Mouse (Mus musculus) c-Kit-positive CD71-positive TER-119-positive erythroid progenitor cells, embryonic 14.5 days (primary cell): ENCODE data around the gene Zbtb42.

Experiments used
- DNase-seq: peaks from one replicate; pipeline ENCODE4 v3.0.0-alpha.2; 2013; ENCODE audit warnings: low spot score

Gene Zbtb42

GRCm38 (mm10) chr12:112661851-112662250 lies 16.8 kb upstream of the Zbtb42 start:
- DNase-seq, result no peak

GRCm38 (mm10) chr12:112663303-112663702 lies 15.3 kb upstream of the Zbtb42 start:
- DNase-seq, result no peak

- DNase-seq, result no peak
These were observed 14.9 kb upstream of the Zbtb42 start for GRCm38 (mm10) chr12:112663716-112664115.

- DNase-seq, result no peak
These were observed 14.5 kb upstream of the Zbtb42 start for GRCm38 (mm10) chr12:112664124-112664523.

- no peak for DNase-seq
These were observed 14.0 kb upstream of the Zbtb42 start for GRCm38 (mm10) chr12:112664656-112665055.

GRCm38 (mm10) chr12:112665445-112665844 lies 13.2 kb upstream of the Zbtb42 start:
- DNase-seq, result no peak

- no peak for DNase-seq
These were observed 12.6 kb upstream of the Zbtb42 start for GRCm38 (mm10) chr12:112665881-112666544.

- no peak for DNase-seq
These were observed 10.9 kb upstream of the Zbtb42 start for GRCm38 (mm10) chr12:112667619-112668297.

GRCm38 (mm10) chr12:112670718-112671393 lies 7.8 kb upstream of the Zbtb42 start:
- DNase-seq, result no peak

GRCm38 (mm10) chr12:112671891-112672290 lies 6.7 kb upstream of the Zbtb42 start:
- DNase-seq, result no peak

- DNase-seq, result peak; percentile 37
These were observed 5.7 kb upstream of the Zbtb42 start for GRCm38 (mm10) chr12:112672744-112673575.

GRCm38 (mm10) chr12:112673576-112674091 lies 5.0 kb upstream of the Zbtb42 start:
- DNase-seq, result no peak

- peak; percentile 62 for DNase-seq
These were observed 4.3 kb upstream of the Zbtb42 start, which contains the start of gene Akt1 for GRCm38 (mm10) chr12:112674132-112675011. Gene Akt1, minus strand, starts transcription at chr12:112674884.

- DNase-seq, result peak; percentile 85
These were observed 3.2 kb upstream of the Zbtb42 start for GRCm38 (mm10) chr12:112675245-112676035.

GRCm38 (mm10) chr12:112677076-112677475 lies 1.6 kb upstream of the Zbtb42 start:
- no peak for DNase-seq

GRCm38 (mm10) chr12:112677943-112678554 lies 579 bp upstream of the Zbtb42 start:
- no peak for DNase-seq

GRCm38 (mm10) chr12:112679027-112679996 lies 684 bp downstream of the Zbtb42 start:
- no peak for DNase-seq

GRCm38 (mm10) chr12:112683351-112683750 lies 4.7 kb downstream of the Zbtb42 start:
- DNase-seq, result no peak
